Mouse (Mus musculus) cortical plate, adult 2 months (tissue): ENCODE data around the gene Nphs1.

Experiments used
- CTCF ChIP-seq: fragments of 200-500 bp; IDR thresholded peaks from 2 replicates; pipeline ENCODE4 v1.5.1; 2011; ENCODE audit warnings: mild to moderate bottlenecking, control low read depth, low read length; ENCODE audit not compliant: insufficient read depth; ENCODE audit errors: extremely low read depth
- POLR2A ChIP-seq: fragments of 200-500 bp; IDR thresholded peaks from 2 replicates; pipeline ENCODE4 v1.6.1; 2011; ENCODE audit warnings: mild to moderate bottlenecking, low read length, control low read depth; ENCODE audit not compliant: insufficient read depth; ENCODE audit errors: extremely low read depth

- TF ChIP-seq CTCF = no peak
- TF ChIP-seq POLR2A = no peak
Measured at GRCm38 (mm10) chr7:30429327-30429726, 28.8 kb upstream of the Nphs1 start.
